Mouse (Mus musculus) erythroid progenitor cell, adult 5-6 weeks (primary cell): ENCODE data around the gene Arhgap20. TPM values are rescaled to one million over a fixed set of nuclear protein-coding genes. Genes with fewer than 3 reads are reported as not detected.

Experiments
- ATAC-seq: replicated peaks from 2 replicates; pipeline ENCODE4 v1.8.0; 2016; ENCODE audit warnings: moderate number of reproducible peaks, mild to moderate bottlenecking, moderate TSS enrichment, inconsistent platforms; ENCODE audit not compliant: poor library complexity, low FRiP score, severe bottlenecking
- total RNA-seq, 2 experiments: library from RNA; stranded (forward) in 1 of 2; stranded (reverse) in 1 of 2; fragments of 150-400 nt in 1 of 2; fragments of 186-747, 209-891 nt in 1 of 2; gene quantifications; 2 replicates each; pipeline versions ENCODE4 v1.2.3 to v1.2.4; 2015 to 2017; ENCODE audit warnings: low replicate concordance in 2 of 2

Gene Arhgap20
- total RNA-seq (2015; ENCODE audit: low replicate concordance): 0.36 TPM in 1 of 2 replicates, not detected in the other
- total RNA-seq (2017; ENCODE audit: low replicate concordance): not detected in 2 replicates

DNA sequence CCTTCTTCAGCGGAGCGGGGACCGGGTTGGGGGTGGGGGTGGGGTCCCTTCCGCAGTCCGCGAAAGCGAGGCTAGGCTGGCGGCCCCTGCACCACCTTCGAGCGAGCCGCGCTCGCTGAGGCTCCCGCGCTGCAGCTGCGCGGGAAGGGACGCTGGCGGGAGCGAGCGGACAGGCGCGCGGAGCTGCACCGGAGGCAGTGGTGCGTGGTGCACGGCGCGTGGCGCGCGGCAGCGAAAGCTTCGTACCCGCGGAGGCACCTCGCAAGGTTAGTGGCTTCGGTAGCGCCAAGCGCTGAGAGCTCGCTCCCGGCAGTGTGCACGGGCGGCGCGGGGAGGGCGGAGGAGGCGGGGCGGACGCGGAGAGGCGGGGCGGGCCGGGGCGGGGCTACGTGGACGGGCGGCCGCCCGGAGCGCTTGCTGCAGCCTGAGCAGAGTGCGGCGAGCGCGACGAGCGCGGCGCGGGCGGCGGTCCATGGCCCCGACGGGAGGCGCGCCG lies at the start of gene Arhgap20:
TSS of gene Arhgap20 (plus strand) at position 417 of the 496 bp plus-strand sequence.
- 0 out of 2 replicates have a peak, but pooled peaks have one; percentile 42 for ATAC-seq

DNA sequence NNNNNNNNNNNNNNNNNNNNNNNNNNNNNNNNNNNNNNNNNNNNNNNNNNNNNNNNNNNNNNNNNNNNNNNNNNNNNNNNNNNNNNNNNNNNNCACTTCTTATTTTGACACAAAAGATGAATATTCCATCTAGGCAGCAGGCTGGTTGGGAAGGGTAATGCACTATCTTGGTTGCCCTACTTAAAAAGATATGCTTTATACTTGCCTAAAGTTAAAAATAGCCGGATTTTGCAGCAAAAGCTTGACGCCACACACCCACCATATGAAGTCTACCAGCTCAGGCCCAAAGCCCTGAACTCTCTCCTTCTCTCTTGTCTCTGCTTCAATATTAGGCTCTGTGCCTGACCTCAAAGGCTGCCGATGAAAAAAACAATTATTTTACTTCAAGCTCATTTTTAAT lies 46.3 kb upstream of the Arhgap20 start:
- ATAC-seq: no peak

DNA sequence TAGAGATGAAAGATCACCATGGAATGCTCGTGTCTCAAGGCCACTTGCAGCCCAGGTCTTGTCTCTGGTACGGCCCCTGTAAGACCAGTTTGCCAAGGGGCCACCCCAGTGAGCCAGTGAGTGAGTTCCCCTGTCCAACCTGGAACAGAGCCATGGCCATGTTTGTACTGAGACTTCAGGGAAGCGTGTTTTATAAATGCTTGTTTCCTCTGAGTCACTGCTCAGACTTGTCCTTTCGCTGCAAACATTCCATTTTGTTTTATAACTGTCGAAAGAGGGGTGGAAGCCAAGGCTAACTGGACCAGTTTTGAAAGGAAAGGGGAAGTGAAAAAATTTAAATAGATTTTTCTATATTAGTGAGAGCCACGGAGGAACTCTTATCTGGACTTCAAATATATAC lies 37.2 kb upstream of the Arhgap20 start:
- ATAC-seq: no peak

DNA sequence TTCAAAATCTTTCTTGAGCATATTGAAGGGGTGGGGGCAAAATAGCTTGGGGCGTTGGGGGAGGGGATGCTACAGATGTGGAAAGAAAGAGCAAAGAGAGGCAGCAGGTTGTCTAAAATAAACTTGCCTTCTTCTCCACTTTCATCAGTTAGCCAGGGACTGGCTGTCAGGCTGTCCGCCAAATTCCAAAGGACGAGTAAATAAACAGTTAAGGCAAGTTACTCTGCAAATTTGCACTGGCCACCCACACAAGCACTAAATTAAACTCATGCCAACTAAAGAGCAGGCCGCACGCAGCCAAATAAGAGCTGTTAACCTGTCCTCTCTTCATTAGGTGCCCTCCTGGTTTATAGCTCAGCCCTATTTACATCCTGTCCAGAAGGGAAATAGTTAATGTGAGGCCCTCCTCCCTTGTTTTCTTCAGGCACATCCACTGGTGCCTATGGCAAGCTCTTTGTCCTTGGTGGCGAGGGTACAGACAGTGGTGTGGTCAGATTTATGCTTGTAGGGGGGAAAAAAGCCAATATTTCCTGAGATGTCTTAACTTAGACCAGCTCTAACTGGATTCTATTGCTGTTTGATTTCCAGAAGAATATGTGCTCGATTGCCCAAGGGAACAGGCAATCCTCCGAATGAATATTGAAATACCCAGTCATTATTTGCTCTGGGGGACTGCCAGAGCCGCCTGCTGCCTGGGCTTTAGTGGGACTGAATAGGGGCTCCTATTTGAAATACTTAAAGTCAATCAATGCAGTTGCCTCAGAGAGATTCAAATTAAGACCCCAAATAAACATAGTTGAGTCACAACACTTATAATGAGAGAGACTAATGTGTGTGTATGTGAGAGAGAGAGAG lies 29.7 kb upstream of the Arhgap20 start:
- ATAC-seq: no peak

DNA sequence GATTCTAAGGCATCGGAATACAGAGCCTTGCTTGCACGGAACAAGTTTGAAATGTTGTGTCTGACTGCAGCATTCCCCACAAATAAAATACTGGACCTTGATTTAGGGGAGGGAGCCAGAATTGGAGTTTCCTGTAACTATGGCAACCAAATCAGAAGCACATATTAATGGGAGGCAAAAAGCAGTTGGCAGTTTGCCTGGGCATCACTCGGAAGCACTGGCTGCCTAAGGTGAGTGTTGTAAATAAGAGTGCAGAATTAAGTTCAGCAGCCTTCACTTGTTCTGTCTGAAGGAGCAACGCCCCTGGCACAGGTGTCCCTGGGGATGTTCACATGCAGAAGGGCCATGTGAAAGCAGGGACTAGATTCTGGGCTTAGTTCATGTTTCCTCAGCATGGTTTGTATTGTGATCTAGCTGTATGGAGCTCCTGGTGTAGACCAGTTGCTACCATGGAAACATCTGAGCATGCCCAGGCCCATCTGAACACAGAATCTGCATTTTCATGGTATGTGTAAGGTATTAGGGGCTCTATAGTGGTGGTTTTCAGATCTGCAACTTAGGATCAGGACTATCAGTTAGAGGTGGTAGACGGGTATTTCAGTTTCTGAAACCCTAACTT lies 28.3 kb upstream of the Arhgap20 start:
- no peak for ATAC-seq

DNA sequence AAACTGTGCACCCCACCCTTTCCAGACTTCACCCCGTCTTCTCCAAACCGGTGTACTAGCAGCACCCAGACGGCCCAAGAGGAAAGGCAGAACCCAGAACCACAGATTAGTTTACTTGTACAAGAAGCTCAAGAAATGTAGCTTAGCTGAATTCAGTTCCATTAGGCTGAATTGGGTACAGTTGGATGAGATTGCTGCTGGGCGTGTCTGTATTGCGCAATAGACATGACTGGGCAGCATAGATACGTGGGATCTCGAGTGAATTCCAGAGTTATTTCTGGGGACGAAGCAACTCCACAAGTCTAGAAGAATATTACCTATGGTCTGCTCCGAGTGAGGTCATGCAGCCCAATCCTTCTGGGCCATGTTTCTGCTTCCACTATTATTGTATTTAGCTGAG lies 26.8 kb upstream of the Arhgap20 start:
- ATAC-seq: no peak

DNA sequence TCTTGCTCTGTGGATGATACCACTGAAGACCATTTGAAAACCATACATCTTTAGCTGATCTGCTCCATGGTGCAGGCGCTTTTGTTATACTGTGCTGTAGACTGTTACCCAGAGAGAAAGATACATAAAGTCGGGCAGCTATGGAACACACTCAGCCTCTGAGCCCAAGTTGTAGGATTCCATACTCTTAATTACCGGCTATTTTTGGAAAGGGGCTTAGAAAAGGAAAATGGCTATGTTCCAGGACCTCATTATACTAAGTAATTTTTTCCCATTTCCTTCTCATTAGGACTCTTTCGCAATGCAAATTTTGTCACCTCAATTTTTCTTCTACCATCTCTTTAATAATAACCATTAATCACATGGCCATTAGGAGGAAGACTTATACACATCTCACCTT lies 25.3 kb upstream of the Arhgap20 start:
- no peak for ATAC-seq

DNA sequence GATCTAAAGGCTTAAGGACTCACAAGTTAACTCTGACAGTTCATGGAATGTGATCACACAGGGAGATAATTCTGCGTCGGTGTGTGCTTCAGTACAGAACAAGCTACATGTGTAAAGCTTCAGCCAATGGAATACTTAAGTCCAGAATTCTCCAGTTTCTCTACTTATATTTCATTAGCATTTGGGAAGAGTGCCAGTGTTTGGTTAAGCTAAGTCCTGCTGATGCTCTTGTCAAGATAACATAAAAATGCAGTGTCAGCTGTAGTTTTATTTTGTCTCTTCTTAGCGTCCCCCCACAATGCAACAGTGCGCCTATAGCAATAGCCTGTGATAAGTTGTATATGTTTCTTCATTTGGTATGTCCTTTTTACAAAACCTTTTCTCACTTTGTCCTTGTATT lies 15.0 kb upstream of the Arhgap20 start:
- no peak for ATAC-seq

DNA sequence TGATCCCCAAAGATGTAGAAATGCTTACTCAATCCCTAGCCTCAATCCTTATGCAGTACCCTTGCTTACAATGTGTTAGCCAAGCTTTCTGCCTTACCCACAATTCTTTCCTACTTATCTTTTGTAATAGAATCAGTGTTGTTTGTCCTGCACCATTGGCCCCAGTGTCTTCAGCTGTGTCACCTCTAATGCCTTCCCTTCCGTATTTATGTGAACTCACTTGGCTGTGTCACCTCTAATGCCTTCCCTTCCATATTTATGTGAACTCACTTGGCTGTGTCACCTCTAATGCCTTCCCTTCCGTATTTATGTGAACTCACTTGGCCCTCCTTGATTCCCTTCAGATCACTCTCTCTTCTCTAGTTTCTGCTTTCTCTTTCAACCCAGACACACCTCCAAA lies 4.1 kb upstream of the Arhgap20 start:
- no peak for ATAC-seq

DNA sequence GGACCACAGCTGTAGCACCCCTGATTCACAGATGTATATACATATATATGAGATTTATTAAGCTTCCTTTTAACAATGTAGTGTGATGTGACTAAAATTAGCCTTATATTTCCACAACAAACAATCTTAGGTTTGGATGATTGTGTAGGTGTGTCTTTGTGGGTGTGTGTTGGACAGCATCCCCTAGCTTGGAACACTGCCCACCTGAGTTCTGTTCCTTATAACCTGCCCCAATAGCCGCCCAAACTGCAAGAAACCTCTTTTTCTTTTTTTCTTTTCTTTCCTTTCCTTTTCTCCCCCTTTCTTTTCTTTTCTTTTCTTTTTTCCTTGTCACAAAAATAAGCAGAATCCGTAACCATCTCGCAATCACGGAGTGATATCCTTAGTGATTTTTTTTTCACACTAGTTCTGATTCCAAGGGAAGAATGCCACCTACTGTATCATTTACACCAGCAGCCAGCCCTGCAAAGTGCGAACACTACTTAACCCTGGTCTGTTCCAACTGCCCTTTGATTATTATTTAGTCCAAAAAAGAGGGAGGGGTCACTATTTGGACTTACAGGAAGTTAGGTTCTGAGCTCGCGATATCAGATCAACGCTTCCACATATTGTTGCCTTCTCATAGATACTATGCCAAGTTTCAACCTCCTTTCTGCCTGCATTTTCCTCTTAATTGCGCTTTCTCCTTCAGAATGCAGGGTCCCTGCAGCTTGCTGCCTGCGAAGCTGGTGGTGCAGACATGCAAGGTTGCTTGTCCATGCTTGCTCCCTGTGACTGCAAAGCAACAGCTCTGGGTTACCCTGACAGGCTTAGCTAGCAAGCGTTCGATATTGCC lies 879 bp upstream of the Arhgap20 start:
- no peak for ATAC-seq

DNA sequence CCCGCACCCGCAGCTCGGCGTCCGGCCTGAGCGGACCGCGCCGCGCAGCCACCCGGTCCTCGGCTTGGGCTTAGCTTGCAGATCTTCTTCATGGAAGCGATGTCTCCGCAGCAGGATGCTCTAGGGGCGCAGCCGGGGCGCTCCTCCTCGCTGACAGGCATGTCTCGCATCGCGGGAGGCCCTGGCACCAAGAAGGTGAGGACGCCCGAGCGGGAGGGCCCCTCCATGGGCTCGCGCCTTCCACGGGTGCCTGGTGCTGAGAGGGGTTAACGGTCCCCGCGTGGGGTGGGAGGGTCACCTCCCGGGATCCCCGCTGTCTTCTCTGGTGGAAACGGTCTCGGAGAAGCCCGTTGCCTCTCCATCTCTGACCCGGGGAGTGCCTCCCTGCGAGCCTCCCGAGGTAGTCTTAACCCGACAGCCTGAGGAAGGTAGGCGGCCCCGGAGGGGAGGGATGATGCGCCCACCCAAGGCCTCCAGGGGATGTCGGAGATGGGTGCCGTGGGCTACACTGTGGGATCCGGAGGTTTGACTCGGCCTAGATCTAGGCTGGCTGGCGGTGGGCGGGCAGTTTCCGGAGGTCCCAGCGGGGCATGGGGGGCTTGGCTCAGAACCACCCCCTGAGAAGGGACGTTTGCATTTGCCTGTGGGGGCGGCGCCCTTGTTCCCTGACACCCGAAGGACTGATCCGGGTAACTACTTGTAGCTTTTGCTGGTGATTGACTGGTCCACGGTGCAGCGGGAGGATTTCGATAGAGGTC lies 459 bp downstream of the Arhgap20 start:
- ATAC-seq: no peak

DNA sequence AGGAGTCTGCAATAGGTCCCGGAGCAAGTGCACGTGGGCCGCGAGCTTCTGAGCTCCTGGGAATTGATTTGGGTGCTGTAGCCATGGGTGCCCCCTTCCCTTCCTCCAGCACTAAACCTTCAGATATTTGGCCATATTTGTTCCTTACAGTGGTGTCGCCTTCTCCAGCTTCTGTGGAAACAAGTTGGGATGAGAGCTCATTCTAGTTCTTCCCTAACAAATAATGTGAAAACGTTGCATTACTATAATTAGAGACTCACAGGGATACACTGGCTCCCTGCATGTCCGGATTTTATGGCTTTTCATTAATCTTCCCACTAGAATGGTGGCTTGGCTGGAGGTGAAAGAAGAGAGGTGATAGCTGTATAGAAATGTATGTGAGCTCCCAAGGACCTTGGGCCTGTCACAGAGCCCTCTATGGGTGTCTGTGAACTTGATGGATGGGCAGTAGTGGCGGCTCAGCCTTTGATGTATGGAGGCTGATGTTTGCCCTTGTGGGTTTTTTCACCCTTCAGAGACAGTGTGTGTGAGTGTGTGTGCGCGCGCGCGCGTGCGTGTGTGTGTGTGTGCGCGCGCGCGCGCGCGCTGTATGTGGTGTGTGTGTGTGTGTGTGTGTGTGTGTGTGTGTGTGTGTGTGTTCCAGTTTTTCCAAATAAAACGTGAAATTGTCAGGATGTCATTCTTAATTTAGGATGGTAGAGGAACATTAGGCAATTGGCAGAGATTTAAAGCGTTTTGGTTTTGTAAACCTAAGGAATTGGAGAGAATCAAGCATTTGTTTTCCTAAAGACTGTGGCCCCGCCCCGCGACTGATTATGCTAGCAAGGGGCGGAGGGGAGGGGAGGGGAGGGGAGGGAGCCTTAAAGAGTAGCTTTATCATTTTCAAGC lies 1.3 kb downstream of the Arhgap20 start:
- ATAC-seq: no peak

DNA sequence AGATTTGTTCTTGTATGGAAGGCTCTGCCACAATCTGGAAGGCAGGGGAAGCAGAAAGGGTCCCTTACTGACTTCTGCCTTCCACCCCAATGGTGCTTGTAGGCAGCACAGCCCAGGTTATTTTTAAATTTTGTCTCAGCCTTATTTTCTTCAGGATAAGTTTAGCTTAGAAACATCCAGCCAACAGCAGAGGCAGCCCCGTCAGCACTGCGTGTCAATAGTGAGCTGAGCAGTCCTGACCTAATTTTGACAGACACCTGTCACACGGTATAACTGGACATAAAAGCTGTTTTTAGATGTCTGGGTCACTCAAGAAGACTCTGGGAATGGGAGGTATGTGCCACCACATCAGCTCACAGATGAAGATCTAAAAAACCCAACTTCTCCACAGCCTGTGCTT lies 9.1 kb downstream of the Arhgap20 start:
- ATAC-seq: no peak

DNA sequence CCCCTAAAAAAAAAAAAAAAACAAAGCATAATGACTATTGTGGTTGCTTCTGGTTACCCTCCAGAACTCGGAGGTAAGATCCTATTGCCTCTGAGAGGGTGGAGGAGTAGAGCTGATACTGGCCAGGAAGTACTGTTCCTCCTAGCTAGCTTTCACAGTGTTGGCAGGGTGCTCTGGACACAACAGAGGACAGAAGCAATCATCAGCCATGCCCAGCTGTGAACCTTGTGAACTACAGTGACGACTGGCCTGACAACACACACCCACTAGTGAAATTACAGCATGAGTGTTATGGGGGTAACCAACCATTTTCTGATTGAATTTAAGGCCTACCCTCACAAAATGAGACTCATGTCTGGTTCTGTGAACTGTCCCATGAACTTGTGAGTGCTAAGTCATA lies 11.3 kb downstream of the Arhgap20 start:
- no peak for ATAC-seq

DNA sequence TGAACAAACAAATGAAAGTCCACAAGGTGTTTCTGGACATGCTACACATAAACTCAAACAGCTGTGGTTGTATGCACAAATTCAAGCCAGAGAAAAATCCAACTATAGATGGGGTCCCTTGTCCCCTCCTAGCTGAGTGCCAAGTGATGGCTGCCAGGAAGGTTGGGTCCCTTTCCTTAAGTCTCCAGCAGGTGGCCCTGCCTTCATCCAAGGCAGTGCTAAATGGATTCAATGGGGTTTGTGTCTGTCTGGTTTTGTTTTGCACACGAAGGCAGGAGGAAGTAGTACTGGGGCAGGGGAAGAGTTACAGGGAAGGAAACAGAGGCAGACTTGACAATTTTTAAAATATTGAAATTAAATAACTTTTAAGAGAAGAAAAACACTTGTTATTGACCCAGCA lies 12.0 kb downstream of the Arhgap20 start:
- ATAC-seq: no peak

DNA sequence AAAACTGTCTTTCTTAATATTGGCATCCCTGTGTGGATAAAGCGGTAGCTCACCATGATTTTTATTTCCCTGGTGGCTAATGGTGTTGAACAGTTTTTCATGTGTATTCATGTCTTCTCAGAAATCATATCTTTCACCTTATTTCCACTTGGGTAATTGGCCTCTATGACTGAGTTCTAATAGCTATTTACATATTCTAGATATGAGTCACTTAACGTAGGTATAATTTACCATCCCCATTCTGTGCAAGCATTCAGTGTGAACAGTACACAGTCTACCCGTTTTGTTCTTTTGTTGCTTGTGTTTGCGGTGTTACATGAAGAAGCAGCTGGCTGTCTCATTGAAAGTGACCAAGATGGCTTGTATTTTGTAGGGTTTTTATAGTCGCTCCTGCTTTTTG lies 14.1 kb downstream of the Arhgap20 start:
- no peak for ATAC-seq

DNA sequence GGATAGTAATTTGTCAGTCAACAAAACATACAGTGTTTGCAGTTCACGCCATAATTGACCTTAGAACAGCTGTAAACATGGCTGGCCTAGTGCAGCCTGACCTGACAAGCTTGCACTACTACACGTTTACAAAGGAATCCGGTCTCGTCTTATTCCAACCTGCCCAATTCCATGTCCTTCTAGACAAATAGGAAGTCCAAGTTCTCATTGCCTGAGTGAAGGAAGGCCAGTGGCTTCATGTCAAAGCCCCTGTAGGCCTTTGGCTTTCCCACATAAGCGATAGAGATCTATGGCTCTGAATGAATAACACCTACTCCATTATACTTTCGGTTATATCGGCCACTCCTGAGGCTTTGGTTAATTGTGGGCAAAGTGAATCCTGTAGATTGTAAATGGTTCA lies 16.0 kb downstream of the Arhgap20 start:
- no peak for ATAC-seq

DNA sequence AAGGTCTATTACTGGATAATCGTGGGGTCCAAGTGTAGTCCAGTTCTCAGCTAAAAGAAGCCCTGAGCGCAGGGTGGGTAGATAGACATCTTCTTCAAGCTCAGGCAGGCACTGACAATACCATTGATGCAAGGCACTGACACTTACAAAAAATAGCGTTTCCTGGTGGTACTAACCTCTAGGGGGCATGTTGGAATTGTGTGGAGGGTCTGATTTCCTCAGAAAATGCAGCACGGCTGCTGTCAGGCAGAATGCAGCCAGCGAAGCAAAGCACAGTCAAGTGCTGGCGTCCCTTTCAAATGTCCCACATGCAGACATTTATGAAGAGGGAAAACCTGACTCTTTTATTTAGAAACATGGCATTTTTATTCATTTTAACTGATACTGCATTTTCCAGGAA lies 22.2 kb downstream of the Arhgap20 start:
- no peak for ATAC-seq

DNA sequence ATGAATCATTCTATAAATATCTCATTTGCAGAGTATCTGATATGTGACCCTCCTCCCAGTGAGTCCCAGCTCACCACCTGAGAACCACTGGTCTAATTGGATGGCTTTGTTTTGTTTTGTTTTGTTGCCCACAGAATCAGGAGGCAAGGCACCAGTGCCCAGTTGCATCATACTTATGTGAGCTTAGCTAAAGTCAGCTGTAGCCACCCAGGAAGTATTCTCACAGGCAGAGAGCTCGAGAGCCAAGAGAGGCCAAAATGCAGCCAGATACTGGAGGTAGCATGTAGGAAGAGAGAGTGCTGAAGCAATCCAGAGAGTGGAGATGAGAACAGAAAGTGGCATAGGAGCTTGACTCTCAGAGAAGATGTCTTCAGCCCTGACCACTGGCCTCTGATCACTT lies 23.3 kb downstream of the Arhgap20 start:
- no peak for ATAC-seq
